Mouse (Mus musculus) spleen, postnatal 10 days (tissue): ENCODE results near the gene Wnt5b.

Experiments
- DNase-seq, 2 experiments: peaks; one replicate each; pipeline ENCODE4 v3.0.0; 2021 to 2022; ENCODE audit warnings: low spot score in 2 of 2

Wnt5b gene

GRCm38 (mm10) chr6:119521931-119522391 lies 22.2 kb downstream of the Wnt5b start:
- DNase-seq, result no peak

- no peak for DNase-seq
Observed at GRCm38 (mm10) chr6:119521482-119521900, 22.7 kb downstream of the Wnt5b start.

- no peak for DNase-seq
Observed at GRCm38 (mm10) chr6:119520731-119521130, 23.4 kb downstream of the Wnt5b start.

GRCm38 (mm10) chr6:119514085-119514484 lies 30.1 kb downstream of the Wnt5b start:
- no peak for DNase-seq

GRCm38 (mm10) chr6:119513452-119513851 lies 30.7 kb downstream of the Wnt5b start:
- DNase-seq, result no peak

GRCm38 (mm10) chr6:119512701-119513100 lies 31.4 kb downstream of the Wnt5b start:
- no peak for DNase-seq

GRCm38 (mm10) chr6:119509437-119510037 lies 34.6 kb downstream of the Wnt5b start:
- no peak for DNase-seq

GRCm38 (mm10) chr6:119508634-119509375 lies 35.3 kb downstream of the Wnt5b start:
- no peak for DNase-seq

- DNase-seq, result no peak
Observed at GRCm38 (mm10) chr6:119508221-119508620, 35.9 kb downstream of the Wnt5b start.

GRCm38 (mm10) chr6:119505525-119506225 lies 38.5 kb downstream of the Wnt5b start:
- DNase-seq, result no peak

GRCm38 (mm10) chr6:119504756-119505155 lies 39.4 kb downstream of the Wnt5b start:
- no peak for DNase-seq

GRCm38 (mm10) chr6:119502031-119502430 lies 42.1 kb downstream of the Wnt5b start:
- DNase-seq, result peak in 1 of 2 experiments; percentile 40

GRCm38 (mm10) chr6:119500086-119500485 lies 44.1 kb downstream of the Wnt5b start:
- no peak for DNase-seq

GRCm38 (mm10) chr6:119499271-119499670 lies 44.9 kb downstream of the Wnt5b start:
- DNase-seq, result peak in 1 of 2 experiments; percentile 35

- no peak for DNase-seq
Observed at GRCm38 (mm10) chr6:119492630-119493014, 51.5 kb downstream of the Wnt5b start.

- DNase-seq, result no peak
Observed at GRCm38 (mm10) chr6:119491997-119492629, 52.0 kb downstream of the Wnt5b start.

GRCm38 (mm10) chr6:119491006-119491405 lies 53.1 kb downstream of the Wnt5b start:
- DNase-seq, result no peak

GRCm38 (mm10) chr6:119490549-119490948 lies 53.6 kb downstream of the Wnt5b start:
- DNase-seq, result no peak

GRCm38 (mm10) chr6:119489765-119490164 lies 54.4 kb downstream of the Wnt5b start:
- peak in 1 of 2 experiments; percentile 47 for DNase-seq

GRCm38 (mm10) chr6:119487619-119488018 lies 56.5 kb downstream of the Wnt5b start:
- no peak for DNase-seq

GRCm38 (mm10) chr6:119487085-119487458 lies 57.1 kb downstream of the Wnt5b start:
- no peak for DNase-seq
